ENCODE assay signal across 12 mouse cellular contexts in genomic region chr2:103661696-103662095, GRCm38 (mm10).
A peak's percentile ranks its signal among the peaks of the same experiment; 100 is the strongest.
DNase-seq lines count a peak whose midpoint lies in the region; ATAC-seq lines count a peak whose summit lies in the region.
"Had no signal": no experiment of that assay in that cellular context is flagged by ENCODE, and none has a peak within 500 bp of the region (broad histone marks: within the 10 kb centered on the region; RNA-seq: fewer than 3 reads in every experiment).

No protein-coding gene starts in this region.

- 26% methylated on average over 1 of the region's 1 CpGs for WGBS in forebrain, embryonic 10.5 days
- 16% methylated on average over 1 of the region's 1 CpGs for WGBS in forebrain, embryonic 16.5 days
- WGBS in heart, embryonic 15.5 days = 39% methylated on average over 1 of the region's 1 CpGs

- intact Hi-C loops in heart, postnatal 14 days (cut with DNase I) = no loop called here

- ATAC-seq in forebrain, embryonic 16.5 days = no peak
- no peak for ATAC-seq in heart, embryonic 15.5 days (replicated peaks; ENCODE audit: insufficient number of reproducible peaks, insufficient read depth, low FRiP score, low read depth)
- peak; percentile 0 for ATAC-seq in CD4-positive, CD25-positive, alpha-beta regulatory T cell, adult 4 months
- 0 out of 2 replicates have a peak, but pooled peaks have one; percentile 29 for ATAC-seq in granulocyte monocyte progenitor cell, adult 5-6 weeks (replicated peaks; ENCODE audit: poor library complexity, severe bottlenecking)

- no peak overlapping the region for H3K4me3 ChIP-seq in forebrain, embryonic 10.5 days
- H3K4me3 ChIP-seq in forebrain, embryonic 16.5 days (replicated peaks; ENCODE audit: low read length) = no peak overlapping the region
- H3K4me3 ChIP-seq in heart, embryonic 15.5 days = no peak overlapping the region
- H3K4me3 ChIP-seq: hindbrain, embryonic 15.5 days; neural tube, embryonic 15.5 days had no signal

- no peaks in the 10 kb centered on the region for H3K36me3 ChIP-seq in forebrain, embryonic 10.5 days (replicated peaks)
- no peaks in the 10 kb centered on the region for H3K36me3 ChIP-seq in forebrain, embryonic 16.5 days (ENCODE audit: control insufficient read depth, insufficient read depth)
- no peaks in the 10 kb centered on the region for H3K36me3 ChIP-seq in heart, embryonic 15.5 days
- H3K36me3 ChIP-seq: hindbrain, embryonic 15.5 days; neural tube, embryonic 15.5 days had no signal

- DNase-seq in forebrain, embryonic 10.5 days (ENCODE audit: extremely low spot score, low spot score) = no peak
- DNase-seq in heart, postnatal 14 days = no peak
- DNase-seq in urinary bladder, postnatal 14 days (ENCODE audit: low spot score) = no peak
- DNase-seq in natural killer cell, adult 2 months (ENCODE audit: low spot score in 2 of 2) = no peak
- DNase-seq: liver; lung, adult 2 months had no signal

- no peak overlapping the region for H3K9ac ChIP-seq in forebrain, embryonic 16.5 days (replicated peaks; ENCODE audit: low read depth, low read length)
- H3K9ac ChIP-seq in heart, embryonic 15.5 days = no peak overlapping the region
- H3K9ac ChIP-seq: hindbrain, embryonic 15.5 days; neural tube, embryonic 15.5 days had no signal

- H3K4me1 ChIP-seq in forebrain, embryonic 10.5 days = peaks cover 40% of the 10 kb centered on the region
- H3K4me1 ChIP-seq in forebrain, embryonic 16.5 days (replicated peaks; ENCODE audit: control insufficient read depth, insufficient read depth, low read length) = peaks cover 5% of the 10 kb centered on the region; the same call in 1 of the 2 replicates
- peaks cover 56% of the 10 kb centered on the region for H3K4me1 ChIP-seq in heart, embryonic 15.5 days (replicated peaks)

- no peaks in the 10 kb centered on the region for H3K9me3 ChIP-seq in forebrain, embryonic 10.5 days
- no peaks in the 10 kb centered on the region for H3K9me3 ChIP-seq in forebrain, embryonic 16.5 days (ENCODE audit: control insufficient read depth, low read length)
- H3K9me3 ChIP-seq in heart, embryonic 15.5 days (replicated peaks) = no peaks in the 10 kb centered on the region
- H3K9me3 ChIP-seq: hindbrain, embryonic 15.5 days; neural tube, embryonic 15.5 days had no signal

- H3K4me2 ChIP-seq in forebrain, embryonic 16.5 days (ENCODE audit: low read length) = no peak overlapping the region
- H3K4me2 ChIP-seq in heart, embryonic 15.5 days = no peak overlapping the region
- H3K4me2 ChIP-seq: hindbrain, embryonic 15.5 days; neural tube, embryonic 15.5 days had no signal

- H3K27ac ChIP-seq in forebrain, embryonic 10.5 days = peak overlapping the region; percentile 31; the same call in 1 of the 2 replicates
- H3K27ac ChIP-seq in forebrain, embryonic 16.5 days (ENCODE audit: low read length) = no peak overlapping the region
- peak overlapping the region; percentile 75 for H3K27ac ChIP-seq in heart, embryonic 15.5 days
- H3K27ac ChIP-seq: hindbrain, embryonic 15.5 days; neural tube, embryonic 15.5 days had no signal

- peaks cover 16% of the 10 kb centered on the region; the same call in 1 of the 2 replicates for H3K27me3 ChIP-seq in forebrain, embryonic 10.5 days (ENCODE audit: poor library complexity, severe bottlenecking)
- no peaks in the 10 kb centered on the region for H3K27me3 ChIP-seq in forebrain, embryonic 16.5 days (replicated peaks; ENCODE audit: control insufficient read depth, insufficient read depth, low read length)
- no peaks in the 10 kb centered on the region for H3K27me3 ChIP-seq in heart, embryonic 15.5 days
- H3K27me3 ChIP-seq: hindbrain, embryonic 15.5 days; neural tube, embryonic 15.5 days had no signal

Comparison
In these comparisons a context has a peak if more than half of its experiments do, and no peak if none do; other contexts are left out.
1. ATAC-seq: peak in CD4-positive, CD25-positive, alpha-beta regulatory T cell, adult 4 months (single experiment) and granulocyte monocyte progenitor cell, adult 5-6 weeks (single experiment); none in forebrain, embryonic 16.5 days (single experiment) and heart, embryonic 15.5 days (single experiment).